Mouse (Mus musculus): ENCODE measurements around the gene Caskin1.

DNA sequence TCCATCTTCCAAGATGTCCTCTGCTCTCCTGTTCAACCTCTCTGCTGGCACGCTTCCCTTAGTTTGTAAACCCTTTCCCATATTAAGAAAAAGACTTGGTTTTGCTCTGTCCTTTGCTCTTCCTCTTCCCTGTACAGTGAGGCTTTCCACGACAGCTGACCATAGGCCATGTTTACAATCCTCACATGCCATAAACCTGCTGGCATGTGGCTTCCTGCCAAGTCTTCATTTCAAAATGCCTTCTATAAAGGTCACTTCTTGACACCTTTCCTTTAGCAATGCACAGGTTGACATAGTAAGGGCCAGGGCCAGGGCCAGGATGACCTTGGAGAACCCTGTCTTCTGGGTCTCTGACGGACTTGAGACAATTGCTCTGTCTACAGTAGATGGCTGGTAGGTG, 57.8 kb downstream of the Caskin1 start:
- TF ChIP-seq CTCF (IDR thresholded peaks at IDR 0.05; ENCODE audit: low read depth): no peak
- no peak for TF ChIP-seq EP300 (IDR thresholded peaks at IDR 0.05; ENCODE audit: low read depth)

All from heart, postnatal 0 days (tissue).